Mouse (Mus musculus) adrenal gland, adult 2 months (tissue): ENCODE measurements around the gene Chl1. TPM values are rescaled to one million over a fixed set of nuclear protein-coding genes. Genes with fewer than 3 reads are reported as not detected.

Experiments
- DNase-seq: peaks from one replicate; pipeline ENCODE4 v3.0.0; 2021
- long read RNA-seq: library from polyadenylated mRNA; stranded (forward); transcript quantifications from one replicate; pipeline ENCODE4 v2.0.0, GENCODE M21; 2021
- polyA plus RNA-seq: library from polyadenylated mRNA; depleted of rRNA; stranded (reverse); fragments of >200 nt; gene quantifications from 2 replicates; pipeline ENCODE4 v1.2.3, GENCODE M21; 2012; rRNA removed
- total RNA-seq, 2 experiments: library from RNA; stranded (reverse); gene quantifications; 2 replicates each; pipeline ENCODE4 v1.2.3; 2021

Chl1 gene
- total RNA-seq (1 to 10 TPM; 1.8 to 6.0 TPM), polyA plus RNA-seq (0.21 and 0.92 TPM in 2 replicates)
- long read RNA-seq: 0 reads

DNA sequence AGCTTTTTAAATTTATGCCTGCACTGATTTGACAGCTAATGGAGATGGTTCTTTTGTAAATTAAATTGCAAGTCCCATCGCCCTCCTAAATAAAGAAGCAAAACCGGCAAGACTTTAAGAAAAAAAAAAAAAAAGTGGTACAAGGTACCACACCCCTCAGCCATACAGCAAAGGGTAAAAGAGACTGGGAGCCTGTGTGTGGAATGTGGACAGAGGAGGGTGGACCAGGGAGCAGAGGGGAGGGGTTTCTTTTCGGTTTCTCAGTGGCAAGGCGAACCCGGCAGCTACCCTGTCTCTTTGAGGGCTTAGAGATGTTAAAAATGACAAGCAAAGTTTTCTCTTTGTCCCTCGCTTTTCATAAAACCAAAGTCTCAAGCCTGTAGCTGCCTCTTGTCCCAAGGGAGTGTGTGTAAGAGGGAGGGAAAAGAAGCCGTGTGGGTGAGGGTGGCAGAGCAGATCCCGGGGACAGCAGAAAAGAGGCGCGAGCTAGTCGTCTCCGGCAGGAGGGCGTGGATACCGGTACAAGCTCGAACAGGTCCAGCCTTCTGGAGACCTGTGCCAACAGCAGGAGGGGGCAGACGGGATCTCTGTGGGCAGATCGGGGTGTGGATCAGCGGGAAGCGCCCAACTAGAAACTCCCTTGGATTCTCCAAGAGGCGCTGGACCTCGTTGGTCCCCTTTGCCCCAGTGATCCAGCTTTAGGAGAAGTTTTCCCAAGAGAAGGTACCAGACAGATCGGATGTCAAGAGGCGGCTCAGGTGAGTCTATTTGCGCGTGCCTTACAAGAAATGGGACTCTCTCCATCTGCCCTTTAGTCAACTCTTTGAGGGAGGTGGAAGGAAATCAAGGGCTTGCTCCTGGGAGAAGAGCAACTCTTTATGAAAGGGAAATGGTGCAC is at the start of gene Chl1:
TSS of gene Chl1 (plus strand) at position 195 of the 898 bp plus-strand sequence.
- DNase-seq: peak; percentile 10

DNA sequence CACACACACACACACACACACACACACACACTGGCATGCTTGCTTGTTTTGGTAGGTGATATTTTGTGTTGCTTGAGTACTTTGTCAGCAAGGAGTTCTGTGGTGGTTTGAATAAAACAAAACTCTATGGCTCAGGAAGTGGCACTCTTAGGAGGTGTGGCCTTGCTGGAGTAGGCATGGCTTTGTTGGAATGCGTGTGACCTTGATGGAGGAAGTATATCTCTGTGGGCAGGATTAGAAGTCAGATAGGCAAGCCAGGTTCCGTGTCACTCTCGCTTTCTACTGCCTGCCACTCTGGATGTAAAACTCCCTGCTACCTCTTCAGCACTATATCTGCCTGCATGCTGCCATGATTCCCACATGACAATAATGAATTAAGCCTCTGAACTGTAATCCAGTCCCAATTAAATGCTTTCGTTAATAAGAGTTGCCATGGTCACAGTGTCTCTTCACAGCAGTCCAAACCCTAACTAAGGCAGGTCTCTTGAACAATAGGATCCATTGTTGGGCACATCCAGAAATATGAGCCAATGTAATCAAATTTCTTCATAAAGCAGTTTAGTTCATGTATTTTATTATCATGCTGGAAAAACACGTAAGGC is 44.8 kb upstream of the Chl1 start:
- no peak for DNase-seq

DNA sequence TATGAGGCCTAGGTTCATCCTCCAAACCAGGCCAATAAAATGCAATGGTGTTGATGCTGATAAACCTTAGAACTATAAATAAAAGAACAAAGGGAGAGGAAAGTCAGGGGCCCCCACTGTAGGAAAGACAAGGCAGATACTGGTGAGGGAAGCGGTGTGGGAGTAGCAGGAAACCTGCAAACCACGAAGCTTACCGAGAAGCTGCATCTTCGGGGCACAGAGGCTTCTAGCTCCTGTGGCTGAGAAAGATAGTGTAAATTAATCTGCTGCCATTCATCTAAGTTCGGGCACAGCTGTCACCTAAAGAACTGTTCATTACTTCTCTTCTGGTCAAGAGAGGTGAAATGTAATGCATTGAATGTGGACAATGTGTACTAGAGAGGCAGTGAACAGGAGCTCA is 37.1 kb upstream of the Chl1 start:
- DNase-seq: no peak

DNA sequence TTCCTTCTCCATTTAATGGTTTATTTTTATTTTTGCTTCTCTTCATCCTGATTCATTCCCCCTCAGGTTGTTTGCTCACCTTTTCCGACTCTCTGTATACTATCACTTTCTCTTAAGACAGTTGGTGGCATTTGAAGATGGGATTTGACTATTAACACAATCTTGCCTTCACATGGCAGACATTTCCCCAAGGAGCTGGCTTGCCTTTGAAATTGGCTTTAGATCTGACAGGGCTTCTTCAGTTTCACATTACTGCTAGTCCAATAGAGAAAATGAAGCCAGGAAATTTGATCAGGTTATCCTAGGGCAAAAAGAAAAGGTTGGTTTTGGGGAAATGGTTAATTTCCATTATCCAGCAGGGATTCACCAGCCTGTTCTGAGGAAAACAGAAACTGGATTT is 23.2 kb upstream of the Chl1 start:
- no peak for DNase-seq

DNA sequence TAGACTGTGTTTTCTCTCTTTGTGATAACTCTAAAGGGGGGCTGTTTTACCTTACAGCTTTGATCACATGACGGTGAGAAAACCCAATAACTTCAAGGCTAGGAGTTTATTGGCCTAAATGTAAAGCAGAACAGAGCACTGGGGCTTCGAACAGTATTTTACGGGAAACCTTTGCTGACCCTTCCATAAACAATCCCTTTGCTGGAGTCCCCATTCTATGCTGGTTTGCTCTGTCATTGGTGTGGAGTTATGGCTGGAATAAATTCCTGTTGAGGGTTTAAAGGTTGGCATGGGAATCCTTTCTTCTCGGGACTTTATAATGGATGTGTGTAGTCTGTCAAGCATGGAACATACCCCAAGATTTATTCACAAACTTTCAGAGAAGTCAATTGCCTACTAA is 12.0 kb upstream of the Chl1 start:
- DNase-seq: no peak

DNA sequence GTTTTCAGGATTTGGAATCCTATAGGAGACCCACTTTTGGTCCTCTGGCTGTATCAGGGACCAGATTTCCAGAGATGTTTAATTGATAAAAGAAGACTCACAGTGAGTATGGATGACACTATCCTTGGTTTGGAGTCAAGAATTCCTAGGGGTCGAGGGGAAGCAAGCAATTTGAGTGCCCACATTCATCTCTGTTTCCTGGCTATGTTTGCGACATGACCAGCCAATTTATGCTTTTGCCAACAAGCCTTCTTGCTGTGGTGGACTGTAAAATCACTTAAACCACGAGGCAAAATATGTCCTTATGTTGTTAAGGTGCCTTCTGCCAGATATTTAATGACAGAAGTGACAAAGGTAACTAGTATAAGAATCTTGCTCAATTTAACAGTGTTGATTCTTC is 6.3 kb upstream of the Chl1 start:
- DNase-seq: no peak

DNA sequence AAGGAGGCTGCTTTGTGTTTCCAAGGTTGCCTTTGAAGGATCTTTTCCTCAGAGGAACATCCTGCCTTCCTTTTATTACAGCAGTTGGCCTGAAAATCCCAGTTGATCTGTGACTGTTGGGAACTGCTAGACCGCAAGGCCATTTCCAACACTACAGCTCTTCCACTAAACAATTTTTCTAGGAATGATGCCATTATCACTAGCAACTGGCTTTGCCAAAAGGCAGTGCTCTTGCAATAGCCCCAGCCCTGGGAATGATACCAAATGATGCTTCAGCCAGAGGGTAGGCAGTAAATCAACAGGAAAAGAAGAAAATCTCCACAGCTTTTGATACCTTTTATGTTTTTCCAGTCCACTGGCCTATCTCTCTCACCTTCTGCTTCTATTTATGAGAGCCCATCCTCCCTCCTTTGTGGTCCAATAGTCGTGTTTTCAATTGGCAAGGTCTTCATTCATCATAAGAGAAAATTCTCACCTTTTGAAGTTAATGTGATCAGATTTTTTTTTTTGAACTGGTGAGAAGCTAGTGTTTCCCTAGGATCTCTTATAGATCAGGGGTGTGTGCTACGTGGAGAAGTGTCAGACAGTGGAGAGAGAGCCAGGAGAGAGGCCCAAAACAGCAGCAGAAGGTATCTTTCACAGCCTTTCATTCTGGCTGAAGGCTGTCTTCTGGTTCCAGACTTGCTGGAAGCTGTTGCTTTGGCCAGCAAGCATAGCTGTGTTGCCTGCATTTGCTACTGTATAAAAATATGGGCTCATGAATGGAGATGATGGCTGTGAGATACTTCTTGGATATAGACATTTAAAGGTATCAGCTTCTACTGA is 2.4 kb upstream of the Chl1 start:
- peak; percentile 76 for DNase-seq

DNA sequence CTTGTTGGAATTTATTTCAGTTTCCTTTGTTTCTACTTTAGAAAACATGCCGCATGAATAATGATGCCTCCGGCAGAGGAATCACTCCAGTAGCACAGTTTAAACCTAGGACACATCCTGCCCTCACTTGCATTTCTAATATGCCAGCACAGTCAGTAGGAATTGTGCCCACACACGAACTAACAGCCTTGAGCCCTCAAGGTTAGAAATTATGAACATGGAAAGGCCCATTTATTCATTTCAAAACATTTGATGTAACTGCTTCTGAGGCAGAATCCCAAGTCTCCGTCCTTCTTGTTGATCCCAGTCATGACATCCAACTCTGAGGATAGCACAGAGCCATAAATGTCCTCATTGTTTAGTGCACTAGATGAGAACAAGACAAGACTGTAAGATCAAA is 790 bp upstream of the Chl1 start:
- DNase-seq: peak; percentile 50

DNA sequence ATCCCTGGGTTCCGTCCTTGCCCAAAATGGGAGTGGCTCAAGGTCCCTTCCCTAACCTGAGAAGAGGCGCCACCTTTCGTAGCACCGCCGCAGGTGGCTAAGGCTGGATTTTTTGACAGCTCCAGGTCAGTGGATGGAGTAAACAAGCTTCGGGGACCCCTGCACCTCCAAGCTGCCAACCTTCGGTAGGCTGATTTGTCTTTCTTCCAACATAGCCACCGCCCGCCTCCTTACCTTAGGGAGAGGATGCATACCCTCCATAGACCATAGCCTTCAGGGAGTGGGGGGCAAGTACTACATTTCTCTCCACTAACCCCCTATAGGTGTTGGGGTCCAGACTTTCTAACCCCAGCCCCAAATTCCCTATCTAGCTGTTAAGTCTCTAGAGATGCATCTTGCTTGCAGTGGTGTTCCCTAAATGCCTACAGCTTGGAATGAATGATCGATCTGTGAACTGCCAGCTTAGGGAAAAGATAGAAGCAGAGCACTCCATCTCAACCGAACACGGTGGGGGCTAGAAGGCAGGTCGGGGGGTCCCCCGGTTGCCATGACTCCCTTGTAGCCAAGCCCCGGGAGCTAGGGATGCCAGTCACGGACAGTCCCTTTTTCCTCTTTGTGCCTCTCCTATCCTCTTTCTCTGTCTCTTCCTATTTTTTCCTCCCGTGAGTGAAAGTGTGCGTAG is 1.0 kb downstream of the Chl1 start:
- DNase-seq: no peak

DNA sequence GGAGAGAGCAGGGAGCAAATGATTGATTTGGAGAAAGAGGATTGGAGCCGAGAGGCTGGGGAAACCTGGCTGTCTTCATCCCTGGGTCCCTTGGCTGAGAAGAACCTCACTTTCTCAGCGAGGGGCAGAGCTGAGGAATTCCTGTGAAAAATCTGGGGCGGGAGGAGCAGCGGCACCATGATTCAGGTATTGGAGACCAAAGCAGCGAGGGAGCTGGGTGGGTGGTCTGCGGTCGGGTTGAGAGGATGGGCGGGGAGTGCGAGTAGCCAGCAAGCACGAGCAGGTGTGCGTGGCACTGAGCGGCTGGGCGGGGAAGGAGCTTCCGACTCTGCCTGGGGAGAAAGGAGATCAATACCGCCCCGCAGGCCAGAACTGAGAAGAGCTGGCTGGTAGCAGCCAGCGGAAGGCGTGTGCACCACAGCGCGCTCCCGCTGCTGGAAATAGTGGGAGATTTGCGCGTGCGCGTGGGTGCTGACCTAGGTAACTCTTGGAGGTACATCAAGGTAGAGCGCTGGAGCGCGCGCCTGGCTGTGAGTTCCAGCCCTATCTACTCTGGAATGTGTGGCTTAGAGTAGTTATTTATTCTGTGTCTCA is 1.7 kb downstream of the Chl1 start:
- DNase-seq: peak; percentile 17

DNA sequence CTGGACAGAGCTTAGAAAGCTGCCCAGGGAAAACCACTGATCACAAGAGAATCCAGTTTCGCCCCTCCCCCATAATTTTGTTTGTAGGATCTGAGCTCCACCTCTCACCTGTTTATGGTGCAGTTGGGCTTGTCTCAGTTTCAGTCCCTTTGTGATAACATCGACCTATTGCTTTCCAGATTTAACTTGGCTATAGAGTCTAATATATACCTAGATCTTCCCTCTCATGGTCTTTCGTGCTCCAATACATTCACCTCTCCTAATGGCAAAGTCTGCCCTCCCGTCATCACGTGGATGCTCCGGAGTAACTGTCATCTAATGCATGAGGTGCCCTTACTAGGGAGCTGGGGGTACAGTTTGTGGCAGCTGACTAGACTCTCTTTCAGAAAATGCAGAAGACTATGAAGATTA is 2.5 kb downstream of the Chl1 start:
- no peak for DNase-seq

DNA sequence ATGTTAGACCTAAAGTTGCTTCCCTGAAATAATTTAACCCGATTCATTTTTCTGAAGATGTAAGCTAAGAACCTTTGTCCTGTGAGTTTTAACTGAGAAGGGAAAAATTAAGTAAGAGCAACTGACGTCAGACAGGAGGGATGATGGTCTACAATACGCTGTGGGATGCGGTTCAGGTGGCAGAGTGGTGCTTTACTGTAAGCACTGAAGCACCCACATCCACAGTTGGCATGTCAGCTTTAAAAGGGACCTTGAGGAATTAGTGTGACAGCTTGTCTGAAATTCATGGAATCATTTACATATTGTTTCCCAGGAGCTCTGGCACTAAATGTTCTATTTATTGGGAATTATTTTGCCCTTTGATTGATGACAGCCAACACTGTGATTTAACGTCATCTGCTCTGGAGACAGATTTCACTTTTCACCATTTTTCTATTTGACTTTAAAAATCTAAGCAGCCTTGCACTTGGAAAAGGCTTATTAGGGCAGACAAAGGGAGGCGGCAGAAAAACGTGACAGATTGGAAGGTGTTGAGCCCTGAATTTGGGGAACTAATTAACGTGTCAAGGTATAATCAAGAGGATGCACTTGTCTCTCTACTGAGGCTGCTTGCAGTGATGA is 3.3 kb downstream of the Chl1 start:
- DNase-seq: no peak

DNA sequence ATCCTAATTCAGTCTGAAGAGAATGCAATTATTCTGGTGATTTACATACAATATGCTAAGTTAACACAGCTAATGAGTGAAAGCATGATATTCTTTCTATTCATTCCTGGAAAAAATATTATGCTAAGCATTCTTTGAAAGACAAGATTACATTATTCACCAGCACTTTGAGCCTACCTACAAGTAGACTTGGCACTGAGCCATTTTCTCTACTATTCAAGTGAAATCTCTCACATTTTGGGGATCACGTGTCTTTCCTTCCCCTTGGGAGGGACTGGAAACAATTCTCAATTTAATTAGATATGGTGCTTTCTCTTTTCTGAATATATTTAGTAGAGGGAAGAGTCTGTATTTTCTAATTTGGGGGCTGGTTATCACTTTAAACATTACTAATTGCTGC is 4.0 kb downstream of the Chl1 start:
- DNase-seq: no peak

DNA sequence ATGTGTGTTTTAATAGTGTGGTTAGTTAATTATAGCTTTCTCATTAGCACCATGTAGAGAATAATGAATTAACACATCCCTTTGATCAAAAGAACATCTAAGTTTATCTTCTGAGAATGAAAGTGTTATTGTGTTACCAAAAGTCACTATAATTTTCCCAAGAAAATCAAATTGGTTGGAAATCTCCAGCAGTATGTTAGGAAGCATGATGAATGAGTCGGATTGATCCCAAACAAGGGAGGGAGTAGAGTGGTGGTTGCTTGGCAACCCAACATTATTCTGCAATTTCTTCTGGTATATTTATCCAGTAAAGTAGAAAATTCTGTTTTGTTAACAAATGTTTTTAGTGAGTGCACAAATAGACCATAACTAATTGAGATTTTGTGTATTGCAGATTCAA is 4.4 kb downstream of the Chl1 start:
- no peak for DNase-seq

DNA sequence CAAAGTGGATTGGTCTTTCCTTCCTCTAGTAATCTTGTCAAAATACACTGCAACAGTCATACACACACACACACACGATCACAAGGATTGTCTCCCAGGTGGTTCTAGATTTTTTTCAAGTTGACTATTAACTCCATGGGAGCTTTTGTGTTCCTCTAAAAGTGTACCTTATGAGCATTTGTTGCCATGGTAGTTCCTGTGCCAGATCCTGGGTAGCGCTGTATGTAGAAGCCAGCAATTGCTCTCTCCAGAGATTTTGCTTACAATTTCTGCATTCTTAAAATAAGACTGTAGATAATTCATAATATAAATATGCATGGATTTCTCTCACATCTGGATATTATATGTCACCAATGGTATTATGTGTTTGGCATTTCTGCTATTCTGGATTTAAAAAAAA is 9.2 kb downstream of the Chl1 start:
- DNase-seq: no peak

DNA sequence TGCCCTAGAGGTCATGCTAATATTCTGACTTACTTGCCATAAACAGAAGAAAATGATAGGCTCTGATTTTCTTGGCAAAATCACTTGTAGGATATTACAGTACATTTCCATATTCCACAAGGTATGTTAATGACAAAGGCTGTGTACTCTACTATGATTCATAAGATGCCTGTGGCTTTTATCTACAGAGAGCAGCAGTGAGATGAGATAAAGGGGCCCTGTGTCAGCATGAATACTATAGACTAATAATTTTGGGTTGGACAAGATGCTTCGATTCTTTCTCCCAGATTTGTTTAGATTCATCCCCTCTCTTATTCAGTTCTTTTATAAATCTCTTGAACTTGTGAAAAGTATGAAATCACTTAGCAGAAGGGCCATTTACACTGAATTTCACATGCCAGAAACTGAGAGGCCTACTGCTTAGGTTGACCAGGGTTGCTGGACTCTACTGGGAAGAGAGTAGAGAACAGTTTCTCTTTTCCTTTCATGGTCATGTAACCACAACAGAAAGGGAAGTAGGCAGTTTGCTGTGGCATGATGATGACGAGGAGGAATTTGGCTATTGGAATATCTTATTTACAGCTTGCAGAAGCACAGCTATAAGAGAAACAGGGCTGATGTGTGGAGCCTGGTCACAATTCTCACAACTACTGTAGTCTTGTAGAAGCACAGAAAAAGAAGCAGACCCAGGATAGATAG is 15.1 kb downstream of the Chl1 start:
- no peak for DNase-seq

DNA sequence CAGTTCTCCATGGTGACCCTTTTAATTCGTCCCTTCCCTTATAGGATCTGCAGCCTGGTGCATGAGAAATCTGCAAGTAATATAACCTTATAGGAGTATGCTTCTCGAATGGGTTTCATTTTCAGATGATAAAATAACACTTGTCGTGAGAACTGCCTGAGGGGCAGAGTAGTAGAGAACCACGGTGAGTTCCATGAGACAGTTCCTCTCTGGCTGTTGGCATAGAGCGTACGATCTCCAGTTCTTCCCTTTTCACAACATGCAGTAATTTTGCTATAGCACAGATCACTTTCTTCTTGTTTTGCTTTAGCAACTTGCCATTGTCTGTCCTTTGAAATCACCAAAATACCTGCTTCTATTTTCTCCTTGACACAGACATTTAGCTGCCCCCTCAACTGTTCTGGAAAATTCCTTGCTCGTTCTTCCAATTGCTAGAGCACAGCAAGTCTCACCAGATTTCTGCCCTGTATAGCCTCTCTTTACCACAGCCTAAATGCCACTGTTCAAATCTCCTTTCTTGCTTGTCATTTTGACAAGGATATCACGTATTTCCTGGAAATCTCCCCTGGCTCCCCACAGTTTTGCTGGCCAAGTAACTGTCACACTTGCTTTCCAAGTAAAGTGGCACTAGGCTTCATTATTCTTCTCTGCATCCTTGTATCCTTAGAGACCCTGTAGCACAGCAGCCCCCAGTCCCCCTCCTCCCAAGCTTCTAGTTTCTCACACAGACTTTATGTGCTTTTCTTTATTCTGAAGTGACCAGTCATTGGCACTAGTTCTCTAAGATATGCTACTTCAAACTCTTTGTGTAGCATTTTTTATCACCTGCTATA is 16.8 kb downstream of the Chl1 start:
- no peak for DNase-seq

DNA sequence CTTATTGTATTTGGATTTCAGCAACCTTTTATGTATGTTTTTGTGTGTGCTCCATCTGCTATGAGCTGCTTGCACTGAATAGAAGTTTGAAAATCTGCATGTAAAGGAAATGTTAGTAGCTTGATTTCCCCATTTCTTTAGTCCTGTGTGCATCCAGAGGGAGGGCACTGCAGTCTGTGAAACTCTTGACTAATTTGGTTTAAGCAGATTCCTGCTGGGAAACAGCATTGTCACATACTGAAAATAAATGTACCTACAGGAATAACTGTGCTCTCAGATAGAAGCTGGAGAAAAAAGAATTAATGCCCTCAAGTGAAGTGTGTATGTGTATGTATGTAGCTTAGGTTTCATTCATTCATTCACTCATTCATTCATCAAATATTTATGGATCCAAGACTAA is 22.7 kb downstream of the Chl1 start:
- no peak for DNase-seq

DNA sequence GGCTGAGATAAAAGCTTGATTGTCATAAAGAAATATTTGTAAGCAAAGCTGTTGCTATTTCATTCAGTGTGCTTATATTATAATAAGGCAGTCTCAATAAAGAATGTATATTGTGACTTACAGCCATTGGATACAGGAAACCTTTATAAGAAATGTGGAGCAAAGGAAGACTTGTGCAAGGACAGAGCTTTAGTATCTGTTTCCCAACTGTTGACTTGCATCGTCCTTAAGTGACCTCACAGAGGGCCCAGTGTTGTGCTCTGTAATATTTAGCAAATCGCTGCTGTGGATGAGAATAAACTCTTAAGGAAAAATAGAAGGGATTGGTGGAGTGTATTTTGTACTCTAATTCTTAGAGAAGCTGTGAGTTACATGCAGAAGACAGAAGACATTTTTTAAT is 23.6 kb downstream of the Chl1 start:
- DNase-seq: no peak

DNA sequence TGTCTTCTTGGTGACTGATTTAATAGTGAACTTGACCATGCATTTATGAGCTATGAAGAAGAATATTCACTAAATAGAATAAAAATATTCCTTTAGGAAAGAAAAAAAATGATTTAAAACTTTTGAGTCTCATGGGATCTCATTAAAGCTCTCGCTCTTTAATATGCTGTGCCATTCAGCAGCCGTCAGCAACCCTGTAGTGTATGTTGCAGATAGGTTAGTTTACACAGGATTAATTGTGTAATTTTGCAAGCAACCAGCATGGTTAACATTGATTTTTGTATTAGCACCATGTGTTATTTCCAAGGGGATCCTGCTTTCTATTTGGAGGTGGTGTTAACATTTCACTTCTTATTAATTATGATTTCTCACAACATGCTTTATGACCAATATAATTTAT is 32.2 kb downstream of the Chl1 start:
- DNase-seq: no peak
